Mouse (Mus musculus) stomach, embryonic 15.5 days (tissue): Measurements from ENCODE around the gene Ppdpf. TPM values are rescaled to one million over a fixed set of nuclear protein-coding genes. Genes with fewer than 3 reads are reported as not detected.

Experiments used
- ATAC-seq: fragments of 200-750 bp; cut with Nextera tagmentation; 2 replicates; pipeline ENCODE4 v1.8.0; 2017; ENCODE audit warnings: low read depth, moderate number of reproducible peaks, moderate TSS enrichment; ENCODE audit not compliant: insufficient read depth, low FRiP score
- H3K27ac ChIP-seq: fragments of 300-500 bp; sonication (generic); 2 replicates; pipeline ENCODE4 v1.5.1; 2015; ENCODE audit warnings: mild to moderate bottlenecking, inconsistent platforms
- H3K27me3 ChIP-seq: fragments of 300-500 bp; sonication (generic); replicated peaks from 2 replicates; pipeline ENCODE4 v1.6.1; 2015; ENCODE audit warnings: inconsistent platforms
- H3K36me3 ChIP-seq: fragments of 300-500 bp; sonication (generic); 2 replicates; pipeline ENCODE4 v1.6.1; 2015; ENCODE audit warnings: inconsistent platforms
- H3K4me1 ChIP-seq: fragments of 300-500 bp; sonication (generic); 2 replicates; pipeline ENCODE4 v1.6.1; 2015; ENCODE audit warnings: inconsistent platforms
- H3K4me2 ChIP-seq: fragments of 300-500 bp; sonication (generic); 2 replicates; pipeline ENCODE4 v1.6.1; 2015; ENCODE audit warnings: mild to moderate bottlenecking, inconsistent platforms
- H3K4me3 ChIP-seq: fragments of 300-500 bp; sonication (generic); replicated peaks from 2 replicates; pipeline ENCODE4 v1.5.1; 2015; ENCODE audit warnings: inconsistent platforms
- H3K9ac ChIP-seq: fragments of 300-500 bp; sonication (generic); 2 replicates; pipeline ENCODE4 v1.6.1; 2015; ENCODE audit warnings: inconsistent platforms
- H3K9me3 ChIP-seq: fragments of 300-500 bp; sonication (generic); 2 replicates; pipeline ENCODE4 v1.6.1; 2016; ENCODE audit warnings: inconsistent platforms
- WGBS: fragments of 180-500 bp; shearing (Covaris S2); methylation state at CpG from one replicate; pipeline ENCODE4 v1.1.7; 2015; 5-methylcytosine and 5-hydroxymethylcytosine counted together
- polyA plus RNA-seq: library from polyadenylated mRNA; unstranded; fragments of >200 nt; fragmentation: Nextera tagmentation; extraction: Ambion mirVana; gene quantifications from 2 replicates; pipeline ENCODE4 v1.2.1, GENCODE M21; 2015

The Ppdpf gene
- polyA plus RNA-seq, 1 experiment from 2014 or later = 249 TPM

- 49% methylated on average over 3 of the region's 3 CpGs for WGBS
- H3K36me3 ChIP-seq = no peaks in the 10 kb centered on the region
- H3K4me3 ChIP-seq = no peak overlapping the region
- ATAC-seq = no peak
- H3K4me2 ChIP-seq = no peak overlapping the region
- H3K9ac ChIP-seq = no peak overlapping the region
- no peak overlapping the region for H3K27ac ChIP-seq
- no peaks in the 10 kb centered on the region for H3K4me1 ChIP-seq
- no peaks in the 10 kb centered on the region for H3K9me3 ChIP-seq
- H3K27me3 ChIP-seq = no peaks in the 10 kb centered on the region; the same call in 1 of the 2 replicates
Observed at GRCm38 (mm10) chr2:181201606-181202005, 14.6 kb downstream of the Ppdpf start.

GRCm38 (mm10) chr2:181202422-181202821 lies 15.4 kb downstream of the Ppdpf start, which contains the start of gene Ptk6:
Gene Ptk6, minus strand, starts transcription at chr2:181202789.
- ATAC-seq = no peak
- Histone ChIP-seq H3K27me3 (no peaks in the 10 kb centered on the region; the same call in 1 of the 2 replicates), H3K9me3 (no peaks in the 10 kb centered on the region), H3K4me3 (no peak within 1 kb of the TSS), H3K4me2 (no peak within 1 kb of the TSS), H3K9ac (no peak within 1 kb of the TSS), H3K27ac (no peak within 1 kb of the TSS), H3K36me3 (no peaks in the 10 kb centered on the region), H3K4me1 (no peaks in the 10 kb centered on the region)
- WGBS = 80% methylated on average over 3 of the region's 3 CpGs

GRCm38 (mm10) chr2:181202886-181203285 lies 15.8 kb downstream of the Ppdpf start:
- 66% methylated on average over 6 of the region's 6 CpGs for WGBS

GRCm38 (mm10) chr2:181205678-181206077 lies 18.6 kb downstream of the Ppdpf start:
- Histone ChIP-seq H3K27me3 (no peaks in the 10 kb centered on the region; the same call in none of the 2 replicates), H3K27ac (no peak overlapping the region), H3K9me3 (no peaks in the 10 kb centered on the region), H3K4me1 (no peaks in the 10 kb centered on the region), H3K9ac (no peak overlapping the region), H3K4me2 (no peak overlapping the region), H3K4me3 (no peak overlapping the region), H3K36me3 (no peaks in the 10 kb centered on the region)
- peak; percentile 67; the same call in 1 of the 2 replicates for ATAC-seq
- 70% methylated on average over 5 of the region's 5 CpGs for WGBS

More at GRCm38 (mm10) chr2:181202886-181203285, 15.8 kb downstream of the Ppdpf start:
- no peak for ATAC-seq
- Histone ChIP-seq H3K27ac (no peak overlapping the region), H3K4me3 (no peak overlapping the region), H3K27me3 (no peaks in the 10 kb centered on the region; the same call in 1 of the 2 replicates), H3K36me3 (no peaks in the 10 kb centered on the region), H3K9ac (no peak overlapping the region), H3K4me1 (no peaks in the 10 kb centered on the region), H3K9me3 (no peaks in the 10 kb centered on the region), H3K4me2 (no peak overlapping the region)

GRCm38 (mm10) chr2:181206118-181206517 lies 19.1 kb downstream of the Ppdpf start:
- peak; percentile 89 for ATAC-seq
- Histone ChIP-seq H3K9me3 (no peaks in the 10 kb centered on the region), H3K27me3 (no peaks in the 10 kb centered on the region; the same call in none of the 2 replicates), H3K27ac (no peak overlapping the region), H3K36me3 (no peaks in the 10 kb centered on the region), H3K4me1 (no peaks in the 10 kb centered on the region), H3K4me2 (no peak overlapping the region), H3K4me3 (no peak overlapping the region), H3K9ac (no peak overlapping the region)
- WGBS = 56% methylated on average over 9 of the region's 9 CpGs

- Histone ChIP-seq H3K4me3 (peak overlapping the region; percentile 29), H3K9me3 (no peaks in the 10 kb centered on the region), H3K36me3 (no peaks in the 10 kb centered on the region), H3K27me3 (peaks cover 28% of the 10 kb centered on the region), H3K4me1 (peaks cover 10% of the 10 kb centered on the region; the same call in 1 of the 2 replicates), H3K27ac (no peak overlapping the region), H3K4me2 (peak overlapping the region; percentile 61), H3K9ac (no peak overlapping the region)
- ATAC-seq = 0 out of 2 replicates have a peak, but pooled peaks have one; percentile 16
- WGBS = 4% methylated on average over 34 of the region's 34 CpGs
Observed at GRCm38 (mm10) chr2:181212389-181213020, 25.5 kb downstream of the Ppdpf start.

- H3K4me1 ChIP-seq = peaks cover 10% of the 10 kb centered on the region; the same call in 1 of the 2 replicates
- no peaks in the 10 kb centered on the region for H3K36me3 ChIP-seq
- H3K4me2 ChIP-seq = peak within 1 kb of the TSS; percentile 61
- ATAC-seq = peak; percentile 70
- no peak within 1 kb of the TSS for H3K27ac ChIP-seq
- peaks cover 28% of the 10 kb centered on the region for H3K27me3 ChIP-seq
- no peaks in the 10 kb centered on the region for H3K9me3 ChIP-seq
- 4% methylated on average over 17 of the region's 17 CpGs for WGBS
- H3K4me3 ChIP-seq = peak within 1 kb of the TSS; percentile 29
- no peak within 1 kb of the TSS for H3K9ac ChIP-seq
Observed at GRCm38 (mm10) chr2:181213021-181213445, 26.0 kb downstream of the Ppdpf start, which contains the start of gene Srms. Gene Srms, minus strand, starts transcription at chr2:181213185.

- H3K27me3 ChIP-seq = peaks cover 28% of the 10 kb centered on the region
- no peak overlapping the region for H3K4me2 ChIP-seq
- no peak overlapping the region for H3K27ac ChIP-seq
- 82% methylated on average over 6 of the region's 6 CpGs for WGBS
- peaks cover 25% of the 10 kb centered on the region for H3K4me1 ChIP-seq
- ATAC-seq = no peak
- no peaks in the 10 kb centered on the region for H3K9me3 ChIP-seq
- H3K36me3 ChIP-seq = no peaks in the 10 kb centered on the region
- H3K9ac ChIP-seq = no peak overlapping the region
- H3K4me3 ChIP-seq = no peak overlapping the region
Observed at GRCm38 (mm10) chr2:181216037-181216436, 29.0 kb downstream of the Ppdpf start.

GRCm38 (mm10) chr2:181218881-181219485 lies 31.9 kb downstream of the Ppdpf start:
- Histone ChIP-seq H3K9ac (no peak overlapping the region), H3K27me3 (peaks cover 4% of the 10 kb centered on the region; the same call in 1 of the 2 replicates), H3K9me3 (no peaks in the 10 kb centered on the region), H3K27ac (peak overlapping the region; percentile 54), H3K4me2 (no peak overlapping the region), H3K36me3 (no peaks in the 10 kb centered on the region), H3K4me3 (no peak overlapping the region), H3K4me1 (peaks cover 14% of the 10 kb centered on the region)
- ATAC-seq = no peak
- WGBS = 50% methylated on average over 5 of the region's 5 CpGs

- no peaks in the 10 kb centered on the region for H3K9me3 ChIP-seq
- peak; percentile 94 for ATAC-seq
- peak within 1 kb of the TSS; percentile 36 for H3K4me3 ChIP-seq
- H3K27ac ChIP-seq = peak within 1 kb of the TSS; percentile 54
- H3K4me1 ChIP-seq = peaks cover 14% of the 10 kb centered on the region
- H3K4me2 ChIP-seq = peak within 1 kb of the TSS; percentile 71
- WGBS = 2% methylated on average over 25 of the region's 25 CpGs
- H3K9ac ChIP-seq = no peak within 1 kb of the TSS
- no peaks in the 10 kb centered on the region for H3K36me3 ChIP-seq
- no peaks in the 10 kb centered on the region for H3K27me3 ChIP-seq
Observed at GRCm38 (mm10) chr2:181219538-181220216, 32.6 kb downstream of the Ppdpf start, which contains the start of gene Fndc11. Gene Fndc11, plus strand, starts transcription at chr2:181220013.

GRCm38 (mm10) chr2:181220361-181220760 lies 33.3 kb downstream of the Ppdpf start:
- 35% methylated on average over 2 of the region's 2 CpGs for WGBS
- peak overlapping the region; percentile 21 for H3K27ac ChIP-seq
- H3K4me1 ChIP-seq = peaks cover 14% of the 10 kb centered on the region
- H3K9me3 ChIP-seq = no peaks in the 10 kb centered on the region
- no peaks in the 10 kb centered on the region for H3K36me3 ChIP-seq
- no peak overlapping the region for H3K9ac ChIP-seq
- no peaks in the 10 kb centered on the region for H3K27me3 ChIP-seq
- peak overlapping the region; percentile 36 for H3K4me3 ChIP-seq
- peak overlapping the region; percentile 71 for H3K4me2 ChIP-seq
- no peak for ATAC-seq
